Mouse (Mus musculus): ENCODE data around the gene Fgb. TPM values are rescaled to one million over a fixed set of nuclear protein-coding genes. Genes with fewer than 3 reads are reported as not detected.

Gene Fgb
- total and polyA plus RNA-seq, 3 experiments = not detected

- in situ Hi-C loops (cut with MboI; ENCODE audit: low pct_ligation_motif_present, low pct_unique_long_range_greater_than_20kb, low sequenced_read_pairs) = no loop called here
- no peak for TF ChIP-seq IRF4 (IDR thresholded peaks at IDR 0.05; ENCODE audit: low read depth, low read length)
- no peak for TF ChIP-seq POLR2A (IDR thresholded peaks at IDR 0.05; ENCODE audit: low read depth, low read length)
- TF ChIP-seq E2F4 (IDR thresholded peaks at IDR 0.05; ENCODE audit: insufficient replicate concordance, low read depth, low read length) = no peak
- TF ChIP-seq TCF12 (IDR thresholded peaks at IDR 0.05; ENCODE audit: low read depth, low read length) = no peak
- TF ChIP-seq ETS1 (conservative IDR thresholded peaks at IDR 0.05; ENCODE audit: low read depth, low read length) = no peak
- no peak for TF ChIP-seq USF2 (conservative IDR thresholded peaks at IDR 0.05; ENCODE audit: low read depth, low read length)
- no peak for TF ChIP-seq EP300 (IDR thresholded peaks at IDR 0.05; ENCODE audit: low read length)
- TF ChIP-seq KAT2A (IDR thresholded peaks at IDR 0.05; ENCODE audit: insufficient replicate concordance, low read length) = no peak
- TF ChIP-seq RAD21 (IDR thresholded peaks at IDR 0.05; ENCODE audit: low read depth, low read length) = no peak
- no peak for TF ChIP-seq MAFK (IDR thresholded peaks at IDR 0.05; ENCODE audit: insufficient replicate concordance, low read length)
- no peak for TF ChIP-seq ELF1 (IDR thresholded peaks at IDR 0.05; ENCODE audit: low read depth, low read length)
- TF ChIP-seq SIN3A (IDR thresholded peaks at IDR 0.05; ENCODE audit: low read length) = no peak
- no peak for TF ChIP-seq GABPA (IDR thresholded peaks at IDR 0.05; ENCODE audit: insufficient replicate concordance, low read depth, low read length)
- TF ChIP-seq JUND (conservative IDR thresholded peaks at IDR 0.05; ENCODE audit: low read depth, low read length) = no peak
- TF ChIP-seq MEF2A (IDR thresholded peaks at IDR 0.05; ENCODE audit: borderline replicate concordance, low read depth, low read length) = no peak
- TF ChIP-seq JUN (IDR thresholded peaks at IDR 0.05; ENCODE audit: insufficient read depth, low read depth, low read length) = no peak
- no peak for TF ChIP-seq MXI1 (IDR thresholded peaks at IDR 0.05; ENCODE audit: low read depth, low read length)
- TF ChIP-seq MAZ (IDR thresholded peaks at IDR 0.05; ENCODE audit: low read depth, low read length) = no peak
- Histone ChIP-seq H3K4me2 (ENCODE audit: insufficient read depth, low read depth, poor library complexity, severe bottlenecking) (no peak overlapping the region), H3K27me3 (replicated peaks) (no peaks in the 10 kb centered on the region), H3K36me3 (replicated peaks in 1 of 2; ENCODE audit: control insufficient read depth in 1 of 2, insufficient read depth in 1 of 2, low read length in 1 of 2) (no peaks in the 10 kb centered on the region), H3K4me3 (replicated peaks in 1 of 3; ENCODE audit: low read depth in 2 of 3, low read length in 2 of 3, poor library complexity in 1 of 3) (no peak overlapping the region), H3K4me1 (ENCODE audit: control insufficient read depth in 1 of 2, insufficient read depth in 2 of 2) (0 out of 4 replicates have a peak, but pooled peaks cover 0 to 2% of the 10 kb centered on the region in 2 experiments), H3K79me2 (replicated peaks; ENCODE audit: control insufficient read depth, extremely low read depth, insufficient read depth, poor library complexity, severe bottlenecking) (no peaks in the 10 kb centered on the region), H3K9ac (ENCODE audit: insufficient read depth, low read depth) (no peak overlapping the region), H3K9me3 (replicated peaks; ENCODE audit: low read length) (no peaks in the 10 kb centered on the region), H3K27ac (ENCODE audit: insufficient read depth, low read depth) (no peak overlapping the region)
- no peak for DNase-seq (ENCODE audit: extremely low read depth)
- dilution Hi-C loops (cut with MboI; ENCODE audit: extremely low pct_ligation_motif_present, extremely low pct_unique_long_range_greater_than_20kb, low sequenced_read_pairs) = no loop called here
These were observed 3.0 kb downstream of the Fgb start for GRCm38 (mm10) chr3:83046649-83047048.

GRCm38 (mm10) chr3:83042451-83042850 lies 7.2 kb downstream of the Fgb start:
- Histone ChIP-seq H3K36me3 (replicated peaks in 1 of 2; ENCODE audit: control insufficient read depth in 1 of 2, insufficient read depth in 1 of 2, low read length in 1 of 2) (no peaks in the 10 kb centered on the region), H3K79me2 (replicated peaks; ENCODE audit: control insufficient read depth, extremely low read depth, insufficient read depth, poor library complexity, severe bottlenecking) (no peaks in the 10 kb centered on the region), H3K9ac (ENCODE audit: insufficient read depth, low read depth) (no peak overlapping the region), H3K4me2 (ENCODE audit: insufficient read depth, low read depth, poor library complexity, severe bottlenecking) (no peak overlapping the region), H3K4me3 (replicated peaks in 1 of 3; ENCODE audit: low read depth in 2 of 3, low read length in 2 of 3, poor library complexity in 1 of 3) (no peak overlapping the region), H3K9me3 (replicated peaks; ENCODE audit: low read length) (no peaks in the 10 kb centered on the region), H3K27me3 (replicated peaks) (no peaks in the 10 kb centered on the region), H3K4me1 (ENCODE audit: control insufficient read depth in 1 of 2, insufficient read depth in 2 of 2) (0 out of 4 replicates have a peak, but pooled peaks cover 0 to 2% of the 10 kb centered on the region in 2 experiments), H3K27ac (ENCODE audit: insufficient read depth, low read depth) (no peak overlapping the region)
- dilution Hi-C loops (cut with MboI; ENCODE audit: extremely low pct_ligation_motif_present, extremely low pct_unique_long_range_greater_than_20kb, low sequenced_read_pairs) (no loop called here), in situ Hi-C loops (cut with MboI; ENCODE audit: low pct_ligation_motif_present, low pct_unique_long_range_greater_than_20kb, low sequenced_read_pairs) (no loop called here)
- no peak for TF ChIP-seq CTCF (conservative IDR thresholded peaks at IDR 0.05 in 1 of 2, IDR thresholded peaks at IDR 0.05 in 1 of 2; ENCODE audit: low read depth in 2 of 2, low read length in 2 of 2)
- TF ChIP-seq ETS1 (conservative IDR thresholded peaks at IDR 0.05; ENCODE audit: low read depth, low read length) = no peak
- no peak for TF ChIP-seq NRF1 (IDR thresholded peaks at IDR 0.05; ENCODE audit: low read depth, low read length)
- no peak for TF ChIP-seq SIN3A (IDR thresholded peaks at IDR 0.05; ENCODE audit: low read length)
- no peak for TF ChIP-seq POLR2AphosphoS2 (IDR thresholded peaks at IDR 0.05; ENCODE audit: low read depth, low read length)
- no peak for TF ChIP-seq USF2 (conservative IDR thresholded peaks at IDR 0.05; ENCODE audit: low read depth, low read length)
- no peak for TF ChIP-seq MEF2A (IDR thresholded peaks at IDR 0.05; ENCODE audit: borderline replicate concordance, low read depth, low read length)
- TF ChIP-seq IRF4 (IDR thresholded peaks at IDR 0.05; ENCODE audit: low read depth, low read length) = no peak
- no peak for TF ChIP-seq RCOR1 (conservative IDR thresholded peaks at IDR 0.05; ENCODE audit: low read depth, low read length)
- TF ChIP-seq TBP (conservative IDR thresholded peaks at IDR 0.05; ENCODE audit: low read depth, low read length) = no peak
- no peak for TF ChIP-seq TCF12 (IDR thresholded peaks at IDR 0.05; ENCODE audit: low read depth, low read length)
- no peak for TF ChIP-seq MXI1 (IDR thresholded peaks at IDR 0.05; ENCODE audit: low read depth, low read length)
- TF ChIP-seq PAX5 (IDR thresholded peaks at IDR 0.05; ENCODE audit: low read length) = no peak
- DNase-seq (ENCODE audit: extremely low read depth) = no peak
